Mouse (Mus musculus) liver, embryonic 13.5 days (tissue): Measurements from ENCODE around the gene Ddx25. TPM values are rescaled to one million over a fixed set of nuclear protein-coding genes. Genes with fewer than 3 reads are reported as not detected.

Experiments
- ATAC-seq: fragments of 200-750 bp; cut with Nextera tagmentation; 2 replicates; pipeline ENCODE4 v1.8.0; 2017; ENCODE audit warnings: low read depth, mild to moderate bottlenecking, moderate number of reproducible peaks, moderate library complexity
- DNase-seq: peaks from one replicate; pipeline ENCODE4 v3.0.0; 2022
- H3K27ac ChIP-seq: fragments of 300-500 bp; sonication (generic); 2 replicates; pipeline ENCODE4 v1.5.1; 2015; ENCODE audit warnings: moderate library complexity, mild to moderate bottlenecking, inconsistent platforms
- H3K27me3 ChIP-seq: fragments of 300-500 bp; sonication (generic); 2 replicates; pipeline ENCODE4 v1.6.1; 2015; ENCODE audit warnings: mild to moderate bottlenecking, inconsistent platforms
- H3K36me3 ChIP-seq: fragments of 300-500 bp; sonication (generic); 2 replicates; pipeline ENCODE4 v1.6.1; 2015; ENCODE audit warnings: mild to moderate bottlenecking, inconsistent platforms
- H3K4me1 ChIP-seq: fragments of 300-500 bp; sonication (generic); replicated peaks from 2 replicates; pipeline ENCODE4 v1.6.1; 2015; ENCODE audit warnings: inconsistent platforms
- H3K4me2 ChIP-seq: fragments of 300-500 bp; sonication (generic); 2 replicates; pipeline ENCODE4 v1.6.1; 2015; ENCODE audit warnings: inconsistent platforms, mild to moderate bottlenecking, moderate library complexity
- H3K4me3 ChIP-seq: fragments of 300-500 bp; sonication (generic); replicated peaks from 2 replicates; pipeline ENCODE4 v1.5.1; 2015; ENCODE audit warnings: mild to moderate bottlenecking, inconsistent platforms
- H3K9ac ChIP-seq: fragments of 300-500 bp; sonication (generic); 2 replicates; pipeline ENCODE4 v1.6.1; 2015; ENCODE audit warnings: mild to moderate bottlenecking, inconsistent platforms
- H3K9me3 ChIP-seq: fragments of 300-500 bp; sonication (generic); replicated peaks from 2 replicates; pipeline ENCODE4 v1.6.1; 2016; ENCODE audit warnings: inconsistent platforms
- WGBS: fragments of 180-500 bp; shearing (Covaris S2); methylation state at CpG from one replicate; pipeline ENCODE4 v1.1.7; 2015; ENCODE audit not compliant: insufficient replicate concordance; 5-methylcytosine and 5-hydroxymethylcytosine counted together
- polyA plus RNA-seq: library from polyadenylated mRNA; unstranded; fragments of >200 nt; fragmentation: Nextera tagmentation; extraction: Ambion mirVana; gene quantifications from 2 replicates; pipeline ENCODE4 v1.2.1, GENCODE M21; 2015

Ddx25 gene
- polyA plus RNA-seq, 1 experiment from 2014 or later: 0.39 TPM

DNA sequence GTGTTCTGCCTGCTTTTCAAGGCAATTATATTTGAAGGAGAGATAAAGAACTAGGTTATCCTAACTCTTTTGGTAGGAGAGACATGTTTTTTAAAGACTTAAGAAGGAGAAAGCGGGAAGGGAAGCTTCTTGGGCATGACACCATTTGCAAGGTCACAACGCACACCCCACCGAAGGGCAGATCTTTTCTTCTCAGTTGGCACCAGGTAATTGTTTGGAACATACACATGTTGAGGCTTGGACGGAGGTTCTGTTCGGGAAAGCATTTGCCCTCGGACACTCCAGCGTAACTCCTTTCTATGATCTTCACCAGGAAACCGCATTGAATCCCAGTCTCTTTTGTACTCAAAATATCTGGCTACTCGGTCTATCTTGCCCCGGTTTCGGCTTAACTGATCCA lies 2.7 kb upstream of the Ddx25 start:
- Histone ChIP-seq H3K4me3 (no peak overlapping the region), H3K9me3 (no peaks in the 10 kb centered on the region), H3K4me1 (peaks cover 34% of the 10 kb centered on the region), H3K27ac (no peak overlapping the region), H3K9ac (no peak overlapping the region), H3K27me3 (peaks cover 32% of the 10 kb centered on the region), H3K4me2 (no peak overlapping the region), H3K36me3 (peaks cover 44% of the 10 kb centered on the region)
- 91% methylated on average over 11 of the region's 11 CpGs for WGBS
- ATAC-seq (no peak), DNase-seq (no peak)

DNA sequence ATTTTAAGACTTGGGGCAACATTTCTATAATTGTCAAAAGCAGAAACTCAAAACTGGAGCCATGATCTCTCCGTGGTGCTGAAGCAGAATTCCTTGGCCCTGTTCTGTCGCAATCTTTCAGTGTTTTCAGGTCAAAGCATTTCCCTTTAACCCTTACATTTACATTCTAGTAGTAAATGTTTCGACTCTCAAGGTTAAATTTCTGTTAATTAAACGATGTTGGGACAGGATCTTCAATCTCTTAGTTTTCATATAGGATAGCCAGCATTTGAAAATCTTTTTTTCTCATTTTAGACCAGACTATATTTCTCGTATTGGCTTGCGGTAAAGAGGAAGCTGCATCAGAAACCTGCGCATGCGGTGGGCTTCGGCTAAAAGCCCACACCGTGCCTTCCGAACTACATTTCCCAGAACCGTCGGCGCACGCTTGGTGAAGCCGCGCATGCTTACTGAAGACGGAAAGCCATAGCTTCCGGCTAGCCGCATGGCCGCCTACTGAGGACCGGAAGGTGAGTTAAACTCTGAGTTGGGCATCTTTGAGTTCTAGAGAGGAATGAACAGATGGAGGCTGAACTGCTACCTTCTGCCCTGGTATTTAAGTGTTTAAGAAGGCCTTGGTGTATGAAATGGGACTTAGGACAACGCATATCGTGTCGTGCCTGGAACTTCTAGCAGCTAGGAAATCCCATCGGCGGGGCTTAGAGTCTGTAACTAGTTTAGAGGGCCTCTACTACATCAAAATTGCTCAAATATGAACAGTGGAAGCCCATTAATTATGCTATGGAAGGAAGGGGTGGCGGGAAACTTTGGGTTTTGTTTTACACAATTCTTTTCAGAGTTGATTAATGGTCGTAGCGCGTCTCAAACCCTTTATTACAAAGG lies 922 bp upstream of the Ddx25 start:
- DNase-seq: peak; percentile 60
- Histone ChIP-seq H3K36me3 (peaks cover 26% of the 10 kb centered on the region), H3K4me1 (peaks cover 30% of the 10 kb centered on the region), H3K4me3 (peak overlapping the region; percentile 74), H3K4me2 (peak overlapping the region; percentile 82), H3K27me3 (peaks cover 47% of the 10 kb centered on the region), H3K9ac (peak overlapping the region; percentile 77), H3K9me3 (no peaks in the 10 kb centered on the region), H3K27ac (peak overlapping the region; percentile 41)
- ATAC-seq: peak; percentile 83
- 1% methylated on average over 31 of the region's 31 CpGs for WGBS

DNA sequence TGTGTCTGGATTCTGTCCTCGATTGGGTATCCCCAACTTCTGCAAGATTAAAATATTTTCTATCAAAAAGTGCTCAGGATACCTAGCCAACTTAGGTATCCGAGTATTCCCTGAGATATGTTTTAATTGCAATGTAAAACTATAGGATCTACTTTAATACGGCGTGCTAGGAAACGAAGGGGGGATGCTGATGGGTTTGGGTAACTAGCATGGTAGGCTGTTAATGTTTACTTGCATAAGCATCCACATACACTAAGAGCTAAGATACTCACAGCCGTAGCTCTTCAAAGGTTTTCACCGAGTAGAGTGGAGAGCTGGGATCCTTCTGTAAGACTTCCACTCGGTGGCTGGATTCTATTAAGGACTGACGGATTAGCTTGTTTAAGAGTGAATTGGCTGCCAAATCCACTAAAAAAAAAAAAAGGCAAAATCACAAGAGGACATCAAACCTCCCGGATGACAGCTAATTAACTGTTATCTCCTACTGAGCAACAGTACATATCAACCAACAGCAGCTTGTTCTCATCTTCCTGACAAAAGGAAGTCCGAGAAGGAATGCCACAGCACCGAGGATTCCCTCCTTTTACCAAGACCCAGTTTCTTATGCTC lies 1.7 kb downstream of the Ddx25 start:
- no peak overlapping the region for H3K4me3 ChIP-seq
- H3K9ac ChIP-seq: no peak overlapping the region
- 44% methylated on average over 12 of the region's 12 CpGs for WGBS

DNA sequence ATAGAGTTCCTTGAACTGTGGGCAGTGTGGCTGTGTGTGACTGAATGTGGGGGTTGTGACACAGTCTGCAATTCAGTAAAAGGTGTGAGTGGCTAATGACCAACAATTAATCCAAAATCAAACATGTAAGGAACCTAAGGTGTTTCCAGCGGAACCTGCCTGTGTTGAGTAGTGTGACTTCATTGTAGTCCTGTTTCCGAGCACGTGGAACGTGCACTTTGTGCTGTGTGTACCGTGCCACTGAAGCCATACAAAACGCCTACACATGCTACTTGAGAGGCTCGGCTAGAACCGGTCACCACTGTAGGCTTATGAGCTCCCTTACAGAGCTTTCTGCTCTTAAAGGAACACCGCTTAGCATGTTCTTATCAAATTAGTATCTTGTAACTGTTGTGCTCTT lies 9.9 kb downstream of the Ddx25 start:
- Histone ChIP-seq H3K4me3 (no peak overlapping the region), H3K4me1 (peaks cover 8% of the 10 kb centered on the region; the same call in 1 of the 2 replicates), H3K36me3 (no peaks in the 10 kb centered on the region), H3K9ac (no peak overlapping the region), H3K9me3 (no peaks in the 10 kb centered on the region), H3K27me3 (no peaks in the 10 kb centered on the region), H3K27ac (no peak overlapping the region), H3K4me2 (no peak overlapping the region)
- ATAC-seq (no peak), DNase-seq (no peak)
- WGBS: 76% methylated on average over 9 of the region's 9 CpGs

More for the DNA sequence above, 1.7 kb downstream of the Ddx25 start:
- Histone ChIP-seq H3K27ac (no peak overlapping the region), H3K4me1 (peaks cover 26% of the 10 kb centered on the region), H3K4me2 (no peak overlapping the region), H3K27me3 (peaks cover 51% of the 10 kb centered on the region), H3K9me3 (no peaks in the 10 kb centered on the region), H3K36me3 (peaks cover 12% of the 10 kb centered on the region)
- no peak for ATAC-seq
- no peak for DNase-seq

DNA sequence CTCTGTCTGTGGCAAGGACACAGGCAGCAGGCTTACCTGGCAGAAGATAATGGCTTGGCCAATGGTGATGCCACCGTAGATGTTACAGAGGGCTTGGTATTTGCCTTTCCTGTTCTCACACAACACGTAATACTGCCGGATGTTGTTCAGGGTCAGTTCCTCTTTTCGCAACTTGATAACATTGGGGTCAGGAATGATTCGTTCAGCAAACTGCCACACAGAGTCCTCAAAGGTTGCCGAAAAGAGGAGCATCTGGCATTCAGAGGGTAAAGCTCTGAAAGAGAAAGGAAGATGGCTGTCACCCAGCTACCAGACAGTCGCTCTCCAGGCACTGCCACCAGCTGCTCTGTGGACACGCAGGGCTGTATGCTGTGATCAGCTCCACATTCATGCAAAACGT lies 11.6 kb downstream of the Ddx25 start:
- Histone ChIP-seq H3K4me3 (no peak overlapping the region), H3K27me3 (no peaks in the 10 kb centered on the region), H3K9me3 (no peaks in the 10 kb centered on the region), H3K27ac (no peak overlapping the region), H3K9ac (no peak overlapping the region; the same call in 1 of the 2 replicates), H3K4me1 (peaks cover 8% of the 10 kb centered on the region; the same call in 1 of the 2 replicates), H3K4me2 (no peak overlapping the region), H3K36me3 (no peaks in the 10 kb centered on the region)
- DNase-seq: no peak
- ATAC-seq: no peak
- WGBS: 14% methylated on average over 9 of the region's 9 CpGs

DNA sequence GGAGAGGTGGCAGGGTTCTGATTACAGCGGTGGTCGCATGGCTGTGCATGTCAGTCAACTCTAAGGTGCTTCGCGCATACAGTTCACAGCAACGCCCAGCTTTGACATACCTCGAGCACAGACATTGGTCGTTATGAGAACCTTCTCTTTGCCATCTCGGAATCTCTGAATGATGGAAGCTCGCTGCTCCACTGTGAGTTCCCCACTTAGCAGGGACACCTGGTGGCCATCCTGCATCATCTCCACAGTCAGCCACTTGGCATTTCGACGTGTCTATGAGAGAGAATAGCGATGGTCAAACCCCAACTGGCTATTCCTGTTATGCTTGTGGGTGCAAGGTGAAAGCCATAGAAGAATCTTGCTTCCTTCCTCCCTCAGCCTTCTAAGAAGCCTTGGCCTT lies 12.6 kb downstream of the Ddx25 start:
- H3K27ac ChIP-seq: no peak overlapping the region
- peaks cover 8% of the 10 kb centered on the region; the same call in 1 of the 2 replicates for H3K4me1 ChIP-seq
- H3K4me2 ChIP-seq: no peak overlapping the region
- no peak for ATAC-seq
- no peak overlapping the region for H3K4me3 ChIP-seq
- 61% methylated on average over 12 of the region's 12 CpGs for WGBS
- DNase-seq: no peak
- no peaks in the 10 kb centered on the region for H3K27me3 ChIP-seq
- no peak overlapping the region for H3K9ac ChIP-seq
- H3K36me3 ChIP-seq: no peaks in the 10 kb centered on the region
- H3K9me3 ChIP-seq: no peaks in the 10 kb centered on the region

DNA sequence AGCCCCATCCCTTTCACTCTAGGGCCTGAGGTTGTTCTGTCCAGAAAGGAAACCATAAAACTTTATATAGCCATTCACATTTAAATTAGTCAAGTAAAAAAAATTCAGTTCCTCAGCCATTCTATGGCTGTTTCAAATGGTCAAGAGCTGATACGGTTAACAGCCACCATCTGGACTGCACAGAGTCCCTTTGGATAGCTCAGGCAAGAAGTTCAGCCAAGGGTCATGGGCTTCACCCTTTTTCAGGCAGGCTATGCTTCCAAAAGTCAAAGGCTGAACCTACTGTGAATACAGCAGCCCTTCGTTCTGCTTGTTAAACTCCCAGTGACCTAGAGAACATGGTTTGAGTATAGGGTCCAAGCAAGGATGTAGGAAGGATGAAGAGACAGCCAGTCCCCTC lies 13.7 kb downstream of the Ddx25 start:
- H3K9ac ChIP-seq: no peak overlapping the region
- H3K4me1 ChIP-seq: peaks cover 8% of the 10 kb centered on the region; the same call in 1 of the 2 replicates
- no peaks in the 10 kb centered on the region for H3K36me3 ChIP-seq
- H3K9me3 ChIP-seq: no peaks in the 10 kb centered on the region
- ATAC-seq: no peak
- H3K4me3 ChIP-seq: no peak overlapping the region
- 68% methylated on average over 2 of the region's 2 CpGs for WGBS
- DNase-seq: no peak
- H3K4me2 ChIP-seq: no peak overlapping the region
- no peaks in the 10 kb centered on the region for H3K27me3 ChIP-seq
- H3K27ac ChIP-seq: no peak overlapping the region

DNA sequence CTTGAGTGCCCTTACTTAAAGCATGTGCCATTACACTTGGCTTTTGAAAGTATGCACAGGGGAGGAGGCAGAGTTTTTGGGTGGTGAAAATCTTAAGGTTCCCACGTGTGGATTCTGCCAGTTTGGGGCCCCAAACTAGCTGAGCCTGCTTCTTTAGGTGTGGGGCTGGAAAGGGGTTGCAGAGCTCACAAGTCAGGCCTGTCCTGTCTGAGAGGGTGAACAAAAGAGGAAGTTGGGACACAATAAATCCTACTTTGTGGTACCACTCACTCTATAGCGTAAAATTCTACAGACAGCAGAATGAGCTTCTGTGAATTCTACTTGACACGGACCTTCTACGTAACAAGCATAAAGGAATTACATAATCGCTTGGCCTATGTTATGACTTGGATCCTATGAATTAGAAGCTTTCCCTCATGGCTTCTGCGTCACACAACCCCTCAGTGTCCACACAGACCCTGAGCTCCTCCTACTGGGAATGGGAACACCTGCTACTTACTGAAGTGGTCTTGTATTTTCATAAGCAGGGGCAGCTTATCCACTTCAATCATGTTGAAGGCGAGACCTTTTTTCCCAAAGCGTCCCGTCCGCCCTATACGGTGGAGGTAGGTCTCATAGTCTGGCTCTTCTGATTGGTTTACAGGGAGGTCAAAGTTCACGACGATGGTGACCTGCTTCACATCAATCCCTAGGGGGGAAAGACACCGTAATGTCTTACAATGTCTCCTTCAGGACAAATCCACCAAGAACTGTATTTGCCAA lies 15.0 kb downstream of the Ddx25 start:
- Histone ChIP-seq H3K9ac (no peak overlapping the region), H3K36me3 (no peaks in the 10 kb centered on the region), H3K9me3 (no peaks in the 10 kb centered on the region), H3K4me1 (peaks cover 12% of the 10 kb centered on the region; the same call in 1 of the 2 replicates), H3K4me2 (no peak overlapping the region), H3K27ac (no peak overlapping the region), H3K27me3 (no peaks in the 10 kb centered on the region), H3K4me3 (no peak overlapping the region)
- 67% methylated on average over 14 of the region's 14 CpGs for WGBS
- DNase-seq (no peak), ATAC-seq (no peak)

DNA sequence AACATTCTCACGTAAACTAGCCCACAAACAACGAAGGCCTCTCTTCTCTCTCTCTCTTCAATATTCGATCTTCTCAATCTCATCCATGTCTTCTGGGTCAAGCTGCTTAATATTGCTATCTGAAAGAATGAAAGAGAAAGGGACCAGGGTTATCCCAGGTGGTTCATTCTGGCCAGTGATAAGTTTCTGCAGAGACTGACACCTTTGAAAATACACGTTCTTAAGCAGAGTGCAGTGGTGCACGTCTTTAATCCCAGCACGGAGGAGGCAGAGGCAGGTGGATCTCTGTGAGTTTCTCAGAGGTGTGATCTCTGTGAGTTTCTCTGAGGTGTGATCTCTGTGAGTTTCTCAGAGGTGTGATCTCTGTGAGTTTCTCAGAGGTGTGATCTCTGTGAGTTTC lies 16.4 kb downstream of the Ddx25 start:
- DNase-seq (no peak), ATAC-seq (no peak)

DNA sequence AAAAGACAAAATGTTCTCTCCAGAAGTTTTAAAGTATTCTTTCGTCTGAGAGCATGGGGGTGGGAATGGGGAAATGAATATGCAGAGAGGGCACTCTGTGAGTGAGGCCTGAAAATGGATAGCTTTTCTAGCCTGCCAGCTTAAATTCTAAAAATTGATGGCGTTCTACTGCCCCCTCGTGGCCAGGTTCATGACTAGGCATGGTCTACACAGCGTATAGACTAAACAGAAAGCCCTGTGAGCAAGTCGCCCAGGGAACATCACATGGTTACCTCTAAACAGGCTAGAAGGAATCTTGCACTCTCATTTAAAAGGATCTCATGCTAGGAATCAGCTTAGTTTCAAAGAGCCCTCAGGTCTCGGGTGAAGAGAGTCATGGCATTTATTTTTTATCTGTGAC lies 16.8 kb downstream of the Ddx25 start:
- ATAC-seq: peak; percentile 48; the same call in 1 of the 2 replicates
- WGBS: 7% methylated on average over 6 of the region's 6 CpGs

More for the DNA sequence above, 16.4 kb downstream of the Ddx25 start:
- H3K4me2 ChIP-seq: no peak overlapping the region
- no peak overlapping the region for H3K4me3 ChIP-seq
- no peaks in the 10 kb centered on the region for H3K9me3 ChIP-seq
- no peaks in the 10 kb centered on the region for H3K27me3 ChIP-seq
- H3K27ac ChIP-seq: no peak overlapping the region
- WGBS: 41% methylated on average over 6 of the region's 6 CpGs
- peaks cover 16% of the 10 kb centered on the region; the same call in 1 of the 2 replicates for H3K4me1 ChIP-seq
- H3K36me3 ChIP-seq: no peaks in the 10 kb centered on the region
- H3K9ac ChIP-seq: no peak overlapping the region

DNA sequence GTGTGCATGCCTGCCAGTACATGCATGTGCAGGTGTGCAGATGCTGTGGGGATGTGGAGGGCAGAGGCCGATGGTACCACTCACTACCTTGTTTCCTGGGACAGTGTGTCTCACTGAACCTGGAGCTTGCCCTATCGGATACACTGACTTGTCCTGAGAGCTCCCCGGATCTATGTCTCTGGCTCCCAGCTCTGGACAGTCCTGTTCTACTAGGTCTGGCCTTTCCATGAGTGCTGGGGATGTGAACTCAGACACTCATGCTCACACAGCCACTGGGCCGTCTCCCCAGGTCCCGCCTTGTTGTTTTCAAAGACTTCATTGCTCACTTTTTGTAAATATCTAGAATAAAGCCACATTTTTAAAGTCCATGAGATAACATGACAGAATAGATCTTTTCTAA lies 17.3 kb downstream of the Ddx25 start:
- H3K4me3 ChIP-seq: no peak overlapping the region
- 69% methylated on average over 5 of the region's 5 CpGs for WGBS
- H3K4me2 ChIP-seq: no peak overlapping the region
- no peaks in the 10 kb centered on the region for H3K27me3 ChIP-seq
- no peaks in the 10 kb centered on the region for H3K36me3 ChIP-seq
- no peak for ATAC-seq
- H3K9me3 ChIP-seq: no peaks in the 10 kb centered on the region
- no peak for DNase-seq
- H3K9ac ChIP-seq: no peak overlapping the region
- H3K27ac ChIP-seq: no peak overlapping the region
- H3K4me1 ChIP-seq: peaks cover 9% of the 10 kb centered on the region; the same call in 1 of the 2 replicates

More for the DNA sequence above, 16.8 kb downstream of the Ddx25 start:
- Histone ChIP-seq H3K27ac (no peak overlapping the region), H3K9me3 (no peaks in the 10 kb centered on the region), H3K4me1 (peaks cover 11% of the 10 kb centered on the region; the same call in 1 of the 2 replicates), H3K36me3 (no peaks in the 10 kb centered on the region), H3K4me3 (no peak overlapping the region), H3K9ac (no peak overlapping the region), H3K27me3 (no peaks in the 10 kb centered on the region), H3K4me2 (no peak overlapping the region)
- peak; percentile 55 for DNase-seq
